16 mouse cellular contexts compared by ENCODE assay signal in the genomic region with DNA sequence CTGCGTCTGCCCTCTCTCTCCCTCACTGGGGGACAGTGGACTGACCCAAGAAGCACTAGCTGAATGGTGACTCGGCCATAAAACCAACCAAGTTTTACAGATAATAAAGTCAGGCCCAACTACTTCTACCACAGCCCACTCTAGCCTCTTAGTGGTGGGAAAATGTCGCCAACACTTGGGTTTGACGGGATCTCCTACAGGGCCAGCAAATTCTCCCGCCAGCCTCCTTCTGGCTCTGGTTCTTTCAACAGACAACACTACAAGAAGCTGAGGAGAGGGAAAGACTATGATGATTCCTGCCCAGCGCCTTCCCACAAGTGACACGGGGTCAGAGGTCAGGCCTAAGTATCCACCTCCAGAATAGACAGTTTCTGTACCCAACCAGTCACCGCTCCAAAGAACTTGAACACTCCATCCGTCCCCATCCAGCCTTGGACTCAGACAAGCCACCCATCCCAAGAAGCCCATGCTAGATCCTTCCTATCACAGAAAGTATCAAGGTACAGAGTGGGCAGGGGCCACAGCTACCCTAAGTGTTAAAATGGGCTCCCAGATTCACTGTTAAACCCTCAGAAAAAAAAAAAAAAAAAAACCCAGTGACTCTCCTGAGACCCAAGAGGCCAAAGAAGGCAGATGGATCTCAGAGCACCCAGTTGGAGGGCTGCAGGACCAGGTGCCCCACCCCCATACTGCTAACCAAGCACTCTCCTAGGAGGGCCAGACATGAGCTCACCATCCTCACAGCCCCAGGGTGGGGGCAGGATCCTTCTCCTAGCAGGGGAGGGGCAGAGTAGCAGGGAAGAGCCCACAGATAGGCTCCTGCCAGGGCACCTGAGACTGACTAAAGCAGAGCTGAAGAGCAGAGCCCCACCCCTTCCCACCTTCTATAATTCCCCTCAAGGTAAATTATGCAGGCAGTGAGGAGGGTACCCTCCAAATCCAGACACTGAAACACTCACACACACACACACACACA. TPM values are rescaled to one million over a fixed set of nuclear protein-coding genes. Genes with fewer than 3 reads are reported as not detected.
DNase-seq lines count a peak whose midpoint lies in the region; ATAC-seq and TF ChIP-seq lines count a peak whose summit lies in the region.
"Had no signal": no experiment of that assay in that cellular context is flagged by ENCODE, and none has a peak within 500 bp of the region (broad histone marks: within the 10 kb centered on the region; RNA-seq: fewer than 3 reads in every experiment).

No protein-coding gene starts in this region.

- H3K9ac ChIP-seq in forebrain, embryonic 14.5 days (ENCODE audit: low read length): peak overlapping the region; percentile 29; the same call in 1 of the 2 replicates
- no peak overlapping the region for H3K9ac ChIP-seq in intestine, postnatal 0 days (ENCODE audit: low read depth, low read length)
- H3K9ac ChIP-seq in stomach, embryonic 14.5 days (replicated peaks; ENCODE audit: low read depth, low read length): no peak overlapping the region
- no peak overlapping the region for H3K9ac ChIP-seq in heart, embryonic 12.5 days

- no peak for TF ChIP-seq CTCF in intestine, postnatal 0 days (IDR thresholded peaks at IDR 0.05; ENCODE audit: low read depth)

- H3K27me3 ChIP-seq in heart, embryonic 10.5 days (ENCODE audit: insufficient read depth, poor library complexity, severe bottlenecking): no peaks in the 10 kb centered on the region
- H3K27me3 ChIP-seq in forebrain, embryonic 14.5 days (replicated peaks; ENCODE audit: control insufficient read depth, insufficient read depth, low read length): no peaks in the 10 kb centered on the region
- H3K27me3 ChIP-seq in intestine, postnatal 0 days (replicated peaks; ENCODE audit: control insufficient read depth, insufficient read depth, low read length): no peaks in the 10 kb centered on the region
- H3K27me3 ChIP-seq in stomach, embryonic 14.5 days (ENCODE audit: control insufficient read depth, insufficient read depth, low read length): no peaks in the 10 kb centered on the region
- H3K27me3 ChIP-seq in heart, embryonic 12.5 days (replicated peaks): no peaks in the 10 kb centered on the region

- peaks cover 12% of the 10 kb centered on the region for H3K36me3 ChIP-seq in heart, embryonic 10.5 days
- H3K36me3 ChIP-seq in forebrain, embryonic 14.5 days (ENCODE audit: control insufficient read depth, insufficient read depth, low read length): peaks cover 22% of the 10 kb centered on the region; the same call in 1 of the 2 replicates
- H3K36me3 ChIP-seq in intestine, postnatal 0 days (ENCODE audit: control insufficient read depth, insufficient read depth): no peaks in the 10 kb centered on the region
- no peaks in the 10 kb centered on the region for H3K36me3 ChIP-seq in stomach, embryonic 14.5 days (ENCODE audit: control insufficient read depth, insufficient read depth, low read length)
- peaks cover 6% of the 10 kb centered on the region; the same call in 1 of the 2 replicates for H3K36me3 ChIP-seq in heart, embryonic 12.5 days

- peak; percentile 71 for DNase-seq in heart, adult 11 months
- no peak for DNase-seq in heart, embryonic 10.5 days (ENCODE audit: low spot score)
- no peak for DNase-seq in forebrain, embryonic 14.5 days (ENCODE audit: low spot score)
- DNase-seq in layer of hippocampus, postnatal 14 days (ENCODE audit: low spot score in 2 of 2): no peak
- DNase-seq in spleen, postnatal 4 days (ENCODE audit: low spot score in 2 of 2): no peak
- DNase-seq: adrenal gland, postnatal 25 days; cerebellum, adult 2 months; gastrocnemius, postnatal 14 days; heart, postnatal 4 days; right cerebral cortex, postnatal 4 days had no signal

- ATAC-seq in forebrain, embryonic 14.5 days: no peak
- peak; percentile 29; the same call in 1 of the 2 replicates for ATAC-seq in intestine, postnatal 0 days
- peak; percentile 57 for ATAC-seq in stomach, embryonic 14.5 days (ENCODE audit: insufficient number of reproducible peaks, insufficient read depth, low FRiP score, low read depth)
- ATAC-seq in heart, embryonic 12.5 days (ENCODE audit: insufficient number of reproducible peaks, low FRiP score): no peak

- peak overlapping the region; percentile 34; the same call in 1 of the 2 replicates for H3K4me2 ChIP-seq in forebrain, embryonic 14.5 days (ENCODE audit: low read length)
- no peak overlapping the region for H3K4me2 ChIP-seq in intestine, postnatal 0 days (replicated peaks; ENCODE audit: low read depth)
- no peak overlapping the region for H3K4me2 ChIP-seq in stomach, embryonic 14.5 days (replicated peaks; ENCODE audit: low read depth, low read length)
- H3K4me2 ChIP-seq in heart, embryonic 12.5 days: no peak overlapping the region

- 87% methylated on average over 9 of the region's 9 CpGs for WGBS in heart, embryonic 10.5 days
- 79% methylated on average over 9 of the region's 9 CpGs for WGBS in forebrain, embryonic 14.5 days
- WGBS in intestine, postnatal 0 days: 89% methylated on average over 9 of the region's 9 CpGs
- 86% methylated on average over 9 of the region's 9 CpGs for WGBS in stomach, embryonic 14.5 days
- 85% methylated on average over 9 of the region's 9 CpGs for WGBS in heart, embryonic 12.5 days

- no peaks in the 10 kb centered on the region for H3K9me3 ChIP-seq in heart, embryonic 10.5 days
- no peaks in the 10 kb centered on the region for H3K9me3 ChIP-seq in forebrain, embryonic 14.5 days (replicated peaks; ENCODE audit: control insufficient read depth, low read length)
- no peaks in the 10 kb centered on the region for H3K9me3 ChIP-seq in intestine, postnatal 0 days (ENCODE audit: control insufficient read depth)
- no peaks in the 10 kb centered on the region for H3K9me3 ChIP-seq in stomach, embryonic 14.5 days (ENCODE audit: control insufficient read depth, low read depth, low read length)
- no peaks in the 10 kb centered on the region for H3K9me3 ChIP-seq in heart, embryonic 12.5 days (replicated peaks)

- H3K27ac ChIP-seq in heart, embryonic 10.5 days: no peak overlapping the region
- peak overlapping the region; percentile 88 for H3K27ac ChIP-seq in forebrain, embryonic 14.5 days (ENCODE audit: low read depth, low read length)
- no peak overlapping the region for H3K27ac ChIP-seq in intestine, postnatal 0 days (ENCODE audit: low read depth, low read length)
- peak overlapping the region; percentile 7; the same call in 1 of the 2 replicates for H3K27ac ChIP-seq in stomach, embryonic 14.5 days (ENCODE audit: low read length)
- H3K27ac ChIP-seq in heart, embryonic 12.5 days (ENCODE audit: poor library complexity, severe bottlenecking): no peak overlapping the region

- H3K4me1 ChIP-seq in heart, embryonic 10.5 days: peaks cover 59% of the 10 kb centered on the region
- peaks cover 90% of the 10 kb centered on the region for H3K4me1 ChIP-seq in forebrain, embryonic 14.5 days (ENCODE audit: control insufficient read depth, insufficient read depth, low read length)
- no peaks in the 10 kb centered on the region for H3K4me1 ChIP-seq in intestine, postnatal 0 days (replicated peaks; ENCODE audit: control insufficient read depth, insufficient read depth, low read length)
- peaks cover 34% of the 10 kb centered on the region; the same call in 1 of the 2 replicates for H3K4me1 ChIP-seq in stomach, embryonic 14.5 days (ENCODE audit: control insufficient read depth, insufficient read depth, low read length)
- H3K4me1 ChIP-seq in heart, embryonic 12.5 days (replicated peaks): peaks cover 39% of the 10 kb centered on the region

- no peak overlapping the region for H3K4me3 ChIP-seq in heart, embryonic 10.5 days
- no peak overlapping the region for H3K4me3 ChIP-seq in forebrain, embryonic 14.5 days (ENCODE audit: low read depth, low read length)
- H3K4me3 ChIP-seq in intestine, postnatal 0 days (ENCODE audit: low read depth, low read length): no peak overlapping the region
- H3K4me3 ChIP-seq in stomach, embryonic 14.5 days (ENCODE audit: low read depth, low read length): no peak overlapping the region
- no peak overlapping the region for H3K4me3 ChIP-seq in heart, embryonic 12.5 days

RNA-seq across cellular contexts. Expression of gene Vangl2, which starts 9.6 kb away (rescaled TPM):
- 12.8 and 16.0 TPM in 2 replicates for polyA plus RNA-seq in heart, embryonic 10.5 days (2016; fragmentation: Nextera tagmentation; extraction: Ambion mirVana)
- polyA plus RNA-seq in forebrain, embryonic 14.5 days (2014; fragmentation: Nextera tagmentation; extraction: Ambion mirVana): 45.1 and 55.8 TPM in 2 replicates
- 2.8 and 3.3 TPM in 2 replicates for polyA plus RNA-seq in intestine, postnatal 0 days (2015; fragmentation: Nextera tagmentation; extraction: Ambion mirVana)
- polyA plus RNA-seq in stomach, embryonic 14.5 days (2014; fragmentation: Nextera tagmentation; extraction: Ambion mirVana): 17.1 and 18.4 TPM in 2 replicates
- total RNA-seq in layer of hippocampus, postnatal 14 days (2021): 10 to 100 TPM; 21.9 to 22.4 TPM
- 13.5 and 14.4 TPM in 2 replicates for polyA plus RNA-seq in heart, embryonic 12.5 days (2016; fragmentation: Nextera tagmentation; extraction: Ambion mirVana)

RNA-seq across cellular contexts. Expression of gene Nhlh1, which starts 38.7 kb away (rescaled TPM):
- 0.09 TPM in 1 of 2 replicates, not detected in the other for polyA plus RNA-seq in heart, embryonic 10.5 days (2016; fragmentation: Nextera tagmentation; extraction: Ambion mirVana)
- 4.5 and 7.4 TPM in 2 replicates for polyA plus RNA-seq in forebrain, embryonic 14.5 days (2014; fragmentation: Nextera tagmentation; extraction: Ambion mirVana)
- 0.05 TPM in 1 of 2 replicates, not detected in the other for polyA plus RNA-seq in intestine, postnatal 0 days (2015; fragmentation: Nextera tagmentation; extraction: Ambion mirVana)
- not detected in 2 replicates for polyA plus RNA-seq in stomach, embryonic 14.5 days (2014; fragmentation: Nextera tagmentation; extraction: Ambion mirVana)
- total RNA-seq in layer of hippocampus, postnatal 14 days (2021): under 1 TPM; 0.85 to 0.91 TPM
- polyA plus RNA-seq in heart, embryonic 12.5 days (2016; fragmentation: Nextera tagmentation; extraction: Ambion mirVana): not detected in 2 replicates
- total RNA-seq: adrenal gland, postnatal 25 days; gastrocnemius, postnatal 14 days; heart, postnatal 4 days; neutrophil, adult 5-6 weeks had no signal
- polyA plus RNA-seq: large intestine, adult 2 months; thymus, postnatal 0 days had no signal

Comparison
In these comparisons a context has a peak if more than half of its experiments do, and no peak if none do; other contexts are left out.
1. H3K27ac ChIP-seq: peak in forebrain, embryonic 14.5 days (single experiment) and stomach, embryonic 14.5 days (single experiment); none in heart, embryonic 10.5 days (single experiment), intestine, postnatal 0 days (single experiment) and heart, embryonic 12.5 days (single experiment).
2. ATAC-seq: peak in intestine, postnatal 0 days (single experiment) and stomach, embryonic 14.5 days (single experiment); none in forebrain, embryonic 14.5 days (single experiment) and heart, embryonic 12.5 days (single experiment).